Mouse (Mus musculus) kidney, adult 2 months (tissue): Measurements from ENCODE around the gene Krt24.

ENCODE experiments used
- CTCF ChIP-seq: fragments of 200-500 bp; conservative IDR thresholded peaks from 2 replicates; pipeline ENCODE4 v1.5.1; 2011; ENCODE audit warnings: low read depth, mild to moderate bottlenecking, control low read depth, low read length, moderate library complexity, mixed read lengths; ENCODE audit not compliant: insufficient read depth, insufficient read length
- POLR2A ChIP-seq: fragments of 200-500 bp; IDR thresholded peaks from one replicate; pipeline ENCODE4 v1.6.1; 2011; ENCODE audit warnings: low read depth, low read length, control low read depth

DNA sequence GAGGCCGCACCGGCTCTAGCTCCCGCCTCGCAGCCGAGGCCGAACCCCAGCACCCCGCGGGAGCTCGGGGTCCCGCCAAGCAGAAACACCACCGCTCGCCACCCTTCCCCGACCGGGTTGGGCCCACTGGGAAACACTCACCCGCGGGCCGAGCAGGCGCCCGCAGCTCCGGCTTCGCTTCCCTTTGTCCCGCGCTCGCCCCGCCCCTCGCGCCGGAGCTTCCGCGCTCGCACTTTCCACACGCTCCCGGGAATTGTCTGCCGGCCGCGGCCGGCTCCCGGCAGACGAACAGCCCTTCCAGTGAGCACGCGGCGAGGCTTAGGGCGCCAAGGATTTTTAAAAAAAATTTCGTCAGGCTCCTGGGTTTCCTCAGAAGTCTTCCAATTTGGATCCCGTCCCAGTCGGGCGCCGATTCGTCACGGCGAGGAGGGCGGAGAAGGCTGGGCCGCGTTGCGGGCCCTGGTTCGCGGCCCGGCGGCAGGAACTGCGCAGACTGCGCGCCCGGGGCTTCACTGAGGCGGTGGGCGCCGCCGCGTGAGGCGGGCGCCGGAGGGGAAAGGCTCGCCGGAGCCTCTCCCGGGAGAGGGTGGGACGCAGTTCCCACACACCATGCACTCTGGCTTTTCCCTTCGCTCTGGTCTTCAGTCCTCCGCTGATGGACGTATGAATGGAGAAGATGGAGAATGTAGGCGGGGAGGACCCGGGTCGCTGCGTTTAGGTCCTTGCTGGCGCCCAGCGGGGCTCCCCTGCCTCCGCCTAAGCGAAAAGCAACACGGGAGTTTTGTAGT, 54.6 kb downstream of the Krt24 start, which contains the start of gene Smarce1:
- TF ChIP-seq CTCF (no peak), POLR2A (no peak)
